Mouse (Mus musculus) heart, adult 2 months (tissue): ENCODE measurements at regions not wholly inside any gene's neighbourhood (a gene's known extent, or its start where the extent isn't known, plus 50 kb on each side); places are given as distances from the start of the nearest gene placed in this dataset.

ENCODE experiments used
- CTCF ChIP-seq: fragments of 200-600 bp; IDR thresholded peaks from 2 replicates; pipeline ENCODE4 v1.8.1; 2022; ENCODE audit warnings: antibody characterized with exemption, mild to moderate bottlenecking, moderate library complexity
- POLR2A ChIP-seq: fragments of 200-500 bp; IDR thresholded peaks from 2 replicates; pipeline ENCODE4 v1.6.1; 2011; ENCODE audit warnings: mild to moderate bottlenecking, low read depth, low read length, control low read depth; ENCODE audit not compliant: insufficient read depth

DNA sequence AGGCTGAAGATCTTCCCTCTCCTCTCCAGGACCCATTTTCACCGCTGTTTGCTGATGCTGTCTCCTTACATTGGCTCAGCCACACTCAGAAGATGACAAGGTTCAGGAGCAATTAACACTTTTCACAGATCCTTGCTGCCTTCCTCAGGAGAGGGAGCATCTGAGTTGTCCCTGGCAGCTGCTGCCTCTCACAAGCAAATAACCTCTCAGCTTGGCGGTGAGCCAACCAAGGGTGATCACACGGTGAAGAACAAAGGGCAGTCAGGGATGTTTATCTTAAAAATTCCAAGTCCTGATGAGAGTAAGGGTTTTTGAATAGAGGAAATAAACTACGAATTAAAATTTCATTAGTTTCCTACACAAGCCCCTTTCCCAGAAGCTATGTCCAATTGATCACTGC, 237.5 kb upstream of the Mctp2 start:
- no peak for TF ChIP-seq CTCF
- TF ChIP-seq POLR2A: no peak
